Mouse (Mus musculus) CH12.LX (cell line): ENCODE measurements at regions not wholly inside any gene's neighbourhood (a gene's known extent, or its start where the extent isn't known, plus 50 kb on each side); places are given as distances from the start of the nearest gene placed in this dataset.

Experiments
- DNase-seq: peaks from one replicate; pipeline ENCODE4 v3.0.0-alpha.2; 2013; ENCODE audit errors: extremely low read depth
- H3K27ac ChIP-seq: 2 replicates; pipeline ENCODE4 v1.5.1; 2012; ENCODE audit warnings: low read depth, mild to moderate bottlenecking, control low read depth, moderate library complexity; ENCODE audit not compliant: insufficient read depth
- H3K27me3 ChIP-seq: replicated peaks from 2 replicates; pipeline ENCODE3; 2012; ENCODE audit warnings: inconsistent platforms
- H3K36me3 ChIP-seq, 2 experiments: replicated peaks in 1 of 2; 2 replicates each; pipeline versions ENCODE3 to v1.6.1; 2012; ENCODE audit warnings: inconsistent platforms in 1 of 2, low read length in 1 of 2, mild to moderate bottlenecking in 1 of 2, mixed read lengths in 1 of 2, moderate library complexity in 1 of 2; ENCODE audit not compliant: control insufficient read depth in 1 of 2, insufficient read depth in 1 of 2
- H3K4me1 ChIP-seq, 2 experiments: 2 replicates each; pipeline ENCODE4 v1.6.1; 2012; ENCODE audit warnings: inconsistent platforms in 1 of 2, moderate library complexity in 1 of 2; ENCODE audit not compliant: insufficient read depth in 2 of 2, control insufficient read depth in 1 of 2
- H3K4me2 ChIP-seq: 2 replicates; pipeline ENCODE4 v1.6.1; 2012; ENCODE audit warnings: low read depth, mild to moderate bottlenecking, control low read depth; ENCODE audit not compliant: poor library complexity, insufficient read depth, severe bottlenecking
- H3K4me3 ChIP-seq, 3 experiments: fragments of 150-350 bp in 1 of 3; sonication (generic) in 1 of 3; replicated peaks in 1 of 3; 2 replicates each; pipeline versions ENCODE3 to v1.5.1; 2011 to 2012; ENCODE audit warnings: low read depth in 2 of 3, low read length in 2 of 3, mild to moderate bottlenecking in 2 of 3, moderate library complexity in 2 of 3, control low read depth in 1 of 3, improper control_type of control experiment in 1 of 3, inconsistent platforms in 1 of 3, mixed read lengths in 1 of 3; ENCODE audit not compliant: poor library complexity in 1 of 3
- H3K79me2 ChIP-seq: replicated peaks from 2 replicates; pipeline ENCODE4 v1.6.1; 2012; ENCODE audit warnings: mild to moderate bottlenecking, moderate library complexity; ENCODE audit not compliant: control insufficient read depth, poor library complexity, insufficient read depth, severe bottlenecking; ENCODE audit errors: extremely low read depth
- H3K9ac ChIP-seq: 2 replicates; pipeline ENCODE4 v1.6.1; 2012; ENCODE audit warnings: low read depth, mild to moderate bottlenecking, control low read depth, moderate library complexity; ENCODE audit not compliant: insufficient read depth
- H3K9me3 ChIP-seq: replicated peaks from 2 replicates; pipeline ENCODE3; 2012; ENCODE audit warnings: low read length, inconsistent platforms, mixed read lengths
- CHD1 ChIP-seq: IDR thresholded peaks from 2 replicates; pipeline ENCODE4 v1.6.1; 2012; ENCODE audit warnings: low read depth, low read length, improper control_type of control experiment, inconsistent platforms
- CHD2 ChIP-seq: IDR thresholded peaks from 2 replicates; pipeline ENCODE4 v1.6.1; 2011; ENCODE audit warnings: low read length, improper control_type of control experiment
- E2F4 ChIP-seq: IDR thresholded peaks from 2 replicates; pipeline ENCODE4 v1.6.1; 2011; ENCODE audit warnings: low read depth, low read length, improper control_type of control experiment; ENCODE audit not compliant: insufficient replicate concordance
- GABPA ChIP-seq: IDR thresholded peaks from 2 replicates; pipeline ENCODE4 v1.6.1; 2012; ENCODE audit warnings: low read depth, low read length, improper control_type of control experiment, inconsistent platforms; ENCODE audit not compliant: insufficient replicate concordance
- HCFC1 ChIP-seq: IDR thresholded peaks from 2 replicates; pipeline ENCODE4 v1.6.1; 2012; ENCODE audit warnings: low read depth, mild to moderate bottlenecking, inconsistent platforms, low read length, improper control_type of control experiment
- IRF4 ChIP-seq: IDR thresholded peaks from 2 replicates; pipeline ENCODE4 v1.6.1; 2014; ENCODE audit warnings: low read depth, mild to moderate bottlenecking, inconsistent platforms, low read length, improper control_type of control experiment
- JUND ChIP-seq: conservative IDR thresholded peaks from 2 replicates; pipeline ENCODE4 v1.6.1; 2011; ENCODE audit warnings: low read depth, low read length, improper control_type of control experiment
- MAZ ChIP-seq: IDR thresholded peaks from 2 replicates; pipeline ENCODE4 v1.6.1; 2012; ENCODE audit warnings: low read depth, mild to moderate bottlenecking, inconsistent platforms, low read length, improper control_type of control experiment, moderate library complexity
- MYC ChIP-seq: IDR thresholded peaks from 2 replicates; pipeline ENCODE4 v1.6.1; 2011; ENCODE audit warnings: low read depth, mild to moderate bottlenecking, improper control_type of control experiment, low read length
- NRF1 ChIP-seq: IDR thresholded peaks from 2 replicates; pipeline ENCODE4 v1.6.1; 2014; ENCODE audit warnings: low read depth, mild to moderate bottlenecking, inconsistent platforms, low read length, improper control_type of control experiment, moderate library complexity
- RCOR1 ChIP-seq: conservative IDR thresholded peaks from 2 replicates; pipeline ENCODE4 v1.6.1; 2012; ENCODE audit warnings: low read depth, mild to moderate bottlenecking, inconsistent platforms, low read length, improper control_type of control experiment
- SIN3A ChIP-seq: IDR thresholded peaks from 2 replicates; pipeline ENCODE4 v1.6.1; 2012; ENCODE audit warnings: low read length, improper control_type of control experiment, inconsistent platforms
- SMC3 ChIP-seq: IDR thresholded peaks from 2 replicates; pipeline ENCODE4 v1.6.1; 2011; ENCODE audit warnings: low read depth, low read length, improper control_type of control experiment
- TCF12 ChIP-seq: IDR thresholded peaks from 2 replicates; pipeline ENCODE4 v1.6.1; 2014; ENCODE audit warnings: low read depth, mild to moderate bottlenecking, inconsistent platforms, low read length, improper control_type of control experiment
- UBTF ChIP-seq: IDR thresholded peaks from 2 replicates; pipeline ENCODE4 v1.6.1; 2012; ENCODE audit warnings: low read depth, mild to moderate bottlenecking, inconsistent platforms, low read length, improper control_type of control experiment, moderate library complexity
- ZNF384 ChIP-seq: IDR thresholded peaks from 2 replicates; pipeline ENCODE4 v1.6.1; 2012; ENCODE audit warnings: low read depth, low read length, improper control_type of control experiment, inconsistent platforms
- dilution Hi-C: fragments of 300-500 bp; cut with MboI; formaldehyde crosslinking; loops from 2 replicates; pipeline ENCODE4 v1.14.3; 2020; ENCODE audit warnings: low sequenced_read_pairs; ENCODE audit not compliant: extremely low pct_unique_long_range_greater_than_20kb, extremely low pct_ligation_motif_present
- in situ Hi-C: fragments of 300-500 bp; cut with MboI; formaldehyde crosslinking; loops from 3 replicates; pipeline ENCODE4 v1.14.3; 2019; ENCODE audit warnings: low sequenced_read_pairs, low pct_ligation_motif_present, low pct_unique_long_range_greater_than_20kb, mixed read lengths

- H3K9me3 ChIP-seq, result no peaks in the 10 kb centered on the region
- H3K4me3 ChIP-seq, result no peak overlapping the region
- TF ChIP-seq IRF4 (no peak), GABPA (no peak), SIN3A (no peak), JUND (no peak), HCFC1 (no peak), RCOR1 (no peak), CHD2 (no peak), E2F4 (no peak), ZNF384 (no peak)
- TF ChIP-seq, all 38 proteins: peak for 0
- dilution Hi-C loops (no loop called here), in situ Hi-C loops (no loop called here)
- no peaks in the 10 kb centered on the region for H3K4me1 ChIP-seq
- no peaks in the 10 kb centered on the region for H3K36me3 ChIP-seq
- H3K9ac ChIP-seq, result no peak overlapping the region
- H3K79me2 ChIP-seq, result no peaks in the 10 kb centered on the region
- no peaks in the 10 kb centered on the region for H3K27me3 ChIP-seq
- H3K4me2 ChIP-seq, result no peak overlapping the region
- DNase-seq, result no peak
- no peak overlapping the region for H3K27ac ChIP-seq
Observed at GRCm38 (mm10) chr9:91085923-91086322, 276.3 kb upstream of the Zic4 start.

- Histone ChIP-seq H3K9me3 (no peaks in the 10 kb centered on the region), H3K27me3 (no peaks in the 10 kb centered on the region), H3K27ac (no peak overlapping the region), H3K4me3 (no peak overlapping the region), H3K79me2 (no peaks in the 10 kb centered on the region), H3K36me3 (no peaks in the 10 kb centered on the region), H3K9ac (no peak overlapping the region), H3K4me1 (no peaks in the 10 kb centered on the region)
- dilution Hi-C loops, result no loop called here
- in situ Hi-C loops, result no loop called here
- no peak for DNase-seq
- TF ChIP-seq SMC3 (no peak), NRF1 (no peak), MYC (no peak)
- TF ChIP-seq, all 38 proteins: peak for 0
- H3K4me2 ChIP-seq, result no peak overlapping the region
Observed at GRCm38 (mm10) chr9:91089348-91089747, 272.9 kb upstream of the Zic4 start.

GRCm38 (mm10) chr9:91091421-91092050 lies 270.7 kb upstream of the Zic4 start:
- Histone ChIP-seq H3K4me1 (no peaks in the 10 kb centered on the region), H3K27me3 (no peaks in the 10 kb centered on the region), H3K4me2 (no peak overlapping the region), H3K36me3 (no peaks in the 10 kb centered on the region), H3K79me2 (no peaks in the 10 kb centered on the region)
- no peak for DNase-seq
- in situ Hi-C loops, result no loop called here
- no peak for TF ChIP-seq CHD1
- no peak for TF ChIP-seq TCF12
- no peak for TF ChIP-seq HCFC1
- TF ChIP-seq MYC, result no peak
- no peak for TF ChIP-seq MAZ
- TF ChIP-seq UBTF, result no peak
- TF ChIP-seq, all 38 proteins: peak for 0
- H3K9me3 ChIP-seq, result no peaks in the 10 kb centered on the region
- dilution Hi-C loops, result no loop called here
- H3K9ac ChIP-seq, result no peak overlapping the region
- no peak overlapping the region for H3K27ac ChIP-seq
- no peak overlapping the region for H3K4me3 ChIP-seq
